Mouse (Mus musculus) megakaryocyte, embryonic 14.5 days (primary cell): ENCODE measurements around the gene Krtap14. TPM values are rescaled to one million over a fixed set of nuclear protein-coding genes. Genes with fewer than 3 reads are reported as not detected.

ENCODE experiments used
- H3K27me3 ChIP-seq: replicated peaks from 2 replicates; pipeline ENCODE3; 2012; ENCODE audit warnings: inconsistent platforms
- H3K36me3 ChIP-seq: replicated peaks from 2 replicates; pipeline ENCODE3; 2012; ENCODE audit warnings: low read length, inconsistent platforms, mixed read lengths
- H3K4me1 ChIP-seq: 2 replicates; pipeline ENCODE4 v1.6.1; 2012; ENCODE audit warnings: inconsistent platforms
- H3K4me3 ChIP-seq: replicated peaks from 2 replicates; pipeline ENCODE3; 2012; ENCODE audit warnings: moderate library complexity, mild to moderate bottlenecking, inconsistent platforms
- H3K9me3 ChIP-seq: 2 replicates; pipeline ENCODE4 v1.6.1; 2012; ENCODE audit warnings: inconsistent platforms
- FLI1 ChIP-seq: IDR thresholded peaks from 2 replicates; pipeline ENCODE4 v1.6.1; 2012; ENCODE audit warnings: low read length, inconsistent platforms, mixed read lengths
- GATA1 ChIP-seq: IDR thresholded peaks from 3 replicates; pipeline ENCODE4 v1.6.1; 2012; ENCODE audit warnings: mixed read lengths, low read length, inconsistent platforms, borderline replicate concordance
- polyA plus RNA-seq: library from polyadenylated mRNA; stranded (reverse); fragments of >175 nt; gene quantifications from 2 replicates; pipeline ENCODE4 v1.2.3, GENCODE M21; 2012; ENCODE audit warnings: low replicate concordance; ENCODE audit not compliant: insufficient read depth

The Krtap14 gene
- polyA plus RNA-seq, 1 experiment, result not detected

DNA sequence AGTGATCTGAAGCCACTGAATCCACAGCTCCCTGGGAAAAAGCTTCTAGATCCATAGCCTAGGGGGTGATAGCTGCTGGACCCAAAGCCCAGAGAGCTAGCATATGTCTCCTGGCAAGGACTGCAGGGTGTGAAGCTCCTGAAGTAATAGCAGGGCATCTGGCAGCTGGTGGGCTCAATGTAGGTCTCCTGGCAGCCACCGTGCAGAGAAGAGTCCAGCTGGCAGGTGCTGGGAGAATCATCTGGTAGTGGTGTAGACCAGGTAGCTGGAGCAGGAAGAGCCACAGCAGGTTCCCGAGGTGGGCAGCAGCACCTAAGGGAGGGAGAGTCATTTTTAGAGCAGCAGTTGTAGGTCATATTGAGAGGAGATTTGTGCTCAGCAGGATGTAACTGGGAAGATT is 14.1 kb downstream of the Krtap14 start, which contains the start of gene Gm20741:
TSS of gene Gm20741 (minus strand) at position 394 of the 400 bp plus-strand sequence.
- Histone ChIP-seq H3K4me1 (no peaks in the 10 kb centered on the region), H3K9me3 (peaks cover 16% of the 10 kb centered on the region), H3K27me3 (no peaks in the 10 kb centered on the region), H3K4me3 (no peak within 1 kb of the TSS), H3K36me3 (no peaks in the 10 kb centered on the region)
- TF ChIP-seq GATA1, result no peak
- no peak for TF ChIP-seq FLI1

GRCm38 (mm10) chr16:88786786-88787185 is 39.2 kb downstream of the Krtap14 start:
- H3K27me3 ChIP-seq, result no peaks in the 10 kb centered on the region
- no peak overlapping the region for H3K4me3 ChIP-seq
- H3K9me3 ChIP-seq, result peaks cover 12% of the 10 kb centered on the region; the same call in 1 of the 2 replicates
- no peaks in the 10 kb centered on the region for H3K4me1 ChIP-seq
- no peak for TF ChIP-seq FLI1
- TF ChIP-seq GATA1, result no peak
- no peaks in the 10 kb centered on the region for H3K36me3 ChIP-seq

DNA sequence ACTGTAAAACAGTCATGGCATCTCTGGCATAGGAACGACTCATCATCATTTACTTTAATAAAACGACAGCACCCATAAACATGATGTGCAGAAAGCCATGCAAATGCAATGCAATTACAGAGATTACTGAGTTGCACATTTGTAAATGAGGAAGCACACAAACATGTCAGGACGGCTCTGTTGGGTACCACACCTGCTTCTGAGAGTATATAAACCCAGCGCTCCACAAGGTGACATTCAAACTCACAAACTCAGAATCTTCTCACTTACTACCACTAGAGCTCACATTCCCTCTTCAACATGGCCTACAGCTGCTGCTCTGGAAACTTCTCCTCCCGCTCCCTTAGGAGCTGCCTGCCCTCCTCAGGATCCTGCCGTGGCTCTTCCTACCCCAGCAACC is 48.3 kb downstream of the Krtap14 start, which contains the start of gene Gm5965:
TSS of gene Gm5965 (plus strand) at position 301 of the 400 bp plus-strand sequence.
- TF ChIP-seq FLI1 (no peak), GATA1 (no peak)
- H3K4me1 ChIP-seq, result no peaks in the 10 kb centered on the region
- H3K27me3 ChIP-seq, result no peaks in the 10 kb centered on the region
- H3K9me3 ChIP-seq, result peaks cover 9% of the 10 kb centered on the region
- H3K4me3 ChIP-seq, result no peak within 1 kb of the TSS
- H3K36me3 ChIP-seq, result no peaks in the 10 kb centered on the region

GRCm38 (mm10) chr16:88774106-88774505 is 51.8 kb downstream of the Krtap14 start, which contains the start of gene 2310057N15Rik:
TSS of gene 2310057N15Rik (minus strand) at chr16:88774206.
- H3K36me3 ChIP-seq, result no peaks in the 10 kb centered on the region
- H3K4me3 ChIP-seq, result no peak within 1 kb of the TSS
- no peaks in the 10 kb centered on the region for H3K4me1 ChIP-seq
- peaks cover 9% of the 10 kb centered on the region for H3K9me3 ChIP-seq
- TF ChIP-seq FLI1 (no peak), GATA1 (no peak)
- no peaks in the 10 kb centered on the region for H3K27me3 ChIP-seq

Other genes starting within 250 kb of the Krtap14 start
- not detected in 2 replicates for gene Krtap24-1, start 213.9 kb downstream of the Krtap14 start, polyA plus RNA-seq
- gene 2310079G19Rik, start 198.5 kb downstream of the Krtap14 start, polyA plus RNA-seq, result not detected in 2 replicates
- not detected in 2 replicates for gene Krtap26-1, start 178.3 kb downstream of the Krtap14 start, polyA plus RNA-seq
- not detected in 2 replicates for gene Krtap27-1, start 154.5 kb downstream of the Krtap14 start, polyA plus RNA-seq
- gene 2310061N02Rik, start 118.2 kb downstream of the Krtap14 start, polyA plus RNA-seq, result not detected in 2 replicates
- gene Krtap13-1, start 97.3 kb downstream of the Krtap14 start, polyA plus RNA-seq, result not detected in 2 replicates
- gene Krtap13, start 74.5 kb downstream of the Krtap14 start, polyA plus RNA-seq, result not detected in 2 replicates
- gene 2310034C09Rik, start 67.3 kb downstream of the Krtap14 start, polyA plus RNA-seq, result not detected in 2 replicates
- not detected in 2 replicates for gene 2310057N15Rik, start 51.9 kb downstream of the Krtap14 start, polyA plus RNA-seq
- not detected in 2 replicates for gene Gm5965, start 48.2 kb downstream of the Krtap14 start, polyA plus RNA-seq
- gene Gm20741, start 13.9 kb downstream of the Krtap14 start, polyA plus RNA-seq, result not detected in 2 replicates
- not detected in 2 replicates for gene Krtap15, start 5.9 kb downstream of the Krtap14 start, polyA plus RNA-seq
- gene Krtap19-1, start 43.3 kb upstream of the Krtap14 start, polyA plus RNA-seq, result not detected in 2 replicates
- gene Krtap19-2, start 48.1 kb upstream of the Krtap14 start, polyA plus RNA-seq, result not detected in 2 replicates
- gene Krtap19-3, start 51.9 kb upstream of the Krtap14 start, polyA plus RNA-seq, result not detected in 2 replicates
- not detected in 2 replicates for gene Krtap19-4, start 58.9 kb upstream of the Krtap14 start, polyA plus RNA-seq
- gene Krtap19-5, start 70.3 kb upstream of the Krtap14 start, polyA plus RNA-seq, result not detected in 2 replicates
- gene Krtap19-9b, start 106.1 kb upstream of the Krtap14 start, polyA plus RNA-seq, result not detected in 2 replicates
- not detected in 2 replicates for gene Krtap16-3, start 136.7 kb upstream of the Krtap14 start, polyA plus RNA-seq
- gene Krtap22-2, start 184.6 kb upstream of the Krtap14 start, polyA plus RNA-seq, result not detected in 2 replicates
- not detected in 2 replicates for gene Gm10229, start 189.1 kb upstream of the Krtap14 start, polyA plus RNA-seq
- gene Krtap6-1, start 205.6 kb upstream of the Krtap14 start, polyA plus RNA-seq, result not detected in 2 replicates
- not detected in 2 replicates for gene Gm10228, start 215.3 kb upstream of the Krtap14 start, polyA plus RNA-seq
- not detected in 2 replicates for gene Krtap6-5, start 221.7 kb upstream of the Krtap14 start, polyA plus RNA-seq
- gene 1110025L11Rik, start 237.9 kb upstream of the Krtap14 start, polyA plus RNA-seq, result not detected in 2 replicates